Mouse (Mus musculus) forebrain, embryonic 15.5 days (tissue): ENCODE results near the gene Slc7a11. TPM values are rescaled to one million over a fixed set of nuclear protein-coding genes. Genes with fewer than 3 reads are reported as not detected.
A peak's percentile ranks its signal among the peaks of the same experiment; 100 is the strongest.

Experiments used
- ATAC-seq: fragments of 200-750 bp; cut with Nextera tagmentation; replicated peaks from 2 replicates; pipeline ENCODE4 v1.8.0; 2017; ENCODE audit warnings: mild to moderate bottlenecking, moderate TSS enrichment, moderate library complexity
- H3K27ac ChIP-seq: fragments of 300-500 bp; sonication (generic); replicated peaks from 2 replicates; pipeline ENCODE4 v1.5.1; 2015; ENCODE audit warnings: mild to moderate bottlenecking, inconsistent platforms
- H3K27me3 ChIP-seq: fragments of 300-500 bp; sonication (generic); 2 replicates; pipeline ENCODE4 v1.6.1; 2015; ENCODE audit warnings: inconsistent platforms
- H3K36me3 ChIP-seq: fragments of 300-500 bp; sonication (generic); 2 replicates; pipeline ENCODE4 v1.6.1; 2015; ENCODE audit warnings: mild to moderate bottlenecking, inconsistent platforms
- H3K4me1 ChIP-seq: fragments of 300-500 bp; sonication (generic); 2 replicates; pipeline ENCODE4 v1.6.1; 2015; ENCODE audit warnings: inconsistent platforms
- H3K4me2 ChIP-seq: fragments of 300-500 bp; sonication (generic); replicated peaks from 2 replicates; pipeline ENCODE4 v1.6.1; 2015; ENCODE audit warnings: mild to moderate bottlenecking, inconsistent platforms
- H3K4me3 ChIP-seq: fragments of 300-500 bp; sonication (generic); 2 replicates; pipeline ENCODE4 v1.5.1; 2015; ENCODE audit warnings: mild to moderate bottlenecking, inconsistent platforms
- H3K9ac ChIP-seq: fragments of 300-500 bp; sonication (generic); replicated peaks from 2 replicates; pipeline ENCODE4 v1.6.1; 2015; ENCODE audit warnings: mild to moderate bottlenecking, inconsistent platforms
- H3K9me3 ChIP-seq: fragments of 300-500 bp; sonication (generic); 2 replicates; pipeline ENCODE4 v1.6.1; 2016; ENCODE audit warnings: inconsistent platforms
- WGBS: fragments of 180-500 bp; shearing (Covaris S2); methylation state at CpG from one replicate; pipeline ENCODE4 v1.1.7; 2015; ENCODE audit warnings: mixed read lengths; 5-methylcytosine and 5-hydroxymethylcytosine counted together
- polyA plus RNA-seq: library from polyadenylated mRNA; unstranded; fragments of >200 nt; fragmentation: Nextera tagmentation; extraction: Ambion mirVana; gene quantifications from 2 replicates; pipeline ENCODE4 v1.2.1, GENCODE M21; 2015

The Slc7a11 gene
- polyA plus RNA-seq, 1 experiment from 2014 or later, result 2.0 TPM

GRCm38 (mm10) chr3:50298366-50298991, 144.9 kb downstream of the Slc7a11 start:
- no peaks in the 10 kb centered on the region for H3K36me3 ChIP-seq
- no peak overlapping the region for H3K4me3 ChIP-seq
- no peaks in the 10 kb centered on the region for H3K27me3 ChIP-seq
- H3K9me3 ChIP-seq, result no peaks in the 10 kb centered on the region
- H3K4me2 ChIP-seq, result no peak overlapping the region
- H3K4me1 ChIP-seq, result peaks cover 14% of the 10 kb centered on the region
- H3K27ac ChIP-seq, result no peak overlapping the region
- H3K9ac ChIP-seq, result no peak overlapping the region
- ATAC-seq, result no peak
- 45% methylated on average over 7 of the region's 7 CpGs for WGBS

GRCm38 (mm10) chr3:50296956-50297355, 146.5 kb downstream of the Slc7a11 start:
- H3K4me1 ChIP-seq, result peaks cover 14% of the 10 kb centered on the region
- 66% methylated on average over 10 of the region's 10 CpGs for WGBS
- no peaks in the 10 kb centered on the region for H3K36me3 ChIP-seq
- H3K4me3 ChIP-seq, result no peak overlapping the region
- H3K9me3 ChIP-seq, result no peaks in the 10 kb centered on the region
- no peak overlapping the region for H3K9ac ChIP-seq
- no peaks in the 10 kb centered on the region for H3K27me3 ChIP-seq
- no peak overlapping the region for H3K27ac ChIP-seq
- no peak overlapping the region for H3K4me2 ChIP-seq
- ATAC-seq, result no peak

DNA sequence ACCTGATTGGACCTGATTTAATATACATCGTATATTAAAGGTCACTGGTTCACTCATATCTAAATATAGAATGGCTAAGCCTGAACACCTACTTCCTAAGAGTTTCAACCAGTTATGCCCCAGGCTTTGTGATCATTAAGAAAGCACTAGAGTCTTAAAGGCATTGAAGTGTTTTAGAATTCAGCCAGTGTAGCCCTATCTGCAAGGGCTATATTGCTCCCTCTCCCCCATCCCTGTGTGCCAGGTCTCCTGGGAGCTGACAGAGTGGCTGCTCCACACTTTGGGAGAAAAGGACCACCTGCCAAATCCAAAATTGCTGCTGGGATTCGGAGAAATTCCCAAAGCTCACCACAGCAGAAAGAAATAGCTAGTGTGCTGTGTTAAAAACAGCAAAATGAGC, 168.4 kb downstream of the Slc7a11 start:
- no peak for ATAC-seq
- WGBS, result 54% methylated on average over 2 of the region's 2 CpGs
- Histone ChIP-seq H3K27me3 (no peaks in the 10 kb centered on the region), H3K9me3 (no peaks in the 10 kb centered on the region), H3K4me1 (0 out of 2 replicates have a peak, but pooled peaks cover 5% of the 10 kb centered on the region), H3K4me3 (no peak overlapping the region), H3K27ac (no peak overlapping the region), H3K36me3 (no peaks in the 10 kb centered on the region), H3K4me2 (no peak overlapping the region), H3K9ac (no peak overlapping the region)

DNA sequence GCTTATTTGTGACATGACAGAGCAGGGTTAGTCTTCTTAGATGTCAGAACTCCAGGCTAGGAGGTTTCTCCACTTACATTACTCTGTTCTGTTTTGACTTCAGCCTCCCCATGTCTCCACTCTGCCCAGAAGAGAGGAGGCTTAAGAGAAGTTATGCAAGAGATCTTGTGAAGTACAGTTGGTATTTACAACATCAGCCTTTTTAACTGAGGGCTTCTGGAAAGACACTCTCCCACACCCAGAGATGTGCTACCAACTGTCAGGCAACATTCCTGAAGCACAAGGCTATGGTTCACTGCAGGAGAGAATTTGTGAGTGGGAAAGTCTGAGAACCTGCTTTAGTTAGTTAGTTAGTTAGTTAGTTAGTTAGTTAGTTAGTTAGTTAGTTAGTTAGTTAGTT, 171.2 kb downstream of the Slc7a11 start:
- H3K9ac ChIP-seq, result no peak overlapping the region
- no peak overlapping the region for H3K27ac ChIP-seq
- H3K4me1 ChIP-seq, result 0 out of 2 replicates have a peak, but pooled peaks cover 5% of the 10 kb centered on the region
- H3K4me2 ChIP-seq, result no peak overlapping the region
- H3K4me3 ChIP-seq, result no peak overlapping the region
- H3K36me3 ChIP-seq, result no peaks in the 10 kb centered on the region
- no peaks in the 10 kb centered on the region for H3K9me3 ChIP-seq
- H3K27me3 ChIP-seq, result no peaks in the 10 kb centered on the region
- ATAC-seq, result no peak

- 57% methylated on average over 4 of the region's 4 CpGs for WGBS
- Histone ChIP-seq H3K36me3 (no peaks in the 10 kb centered on the region), H3K4me3 (no peak overlapping the region), H3K27ac (no peak overlapping the region), H3K4me2 (no peak overlapping the region), H3K9me3 (no peaks in the 10 kb centered on the region), H3K9ac (no peak overlapping the region), H3K4me1 (no peaks in the 10 kb centered on the region), H3K27me3 (no peaks in the 10 kb centered on the region)
- no peak for ATAC-seq
These were observed 173.7 kb downstream of the Slc7a11 start for GRCm38 (mm10) chr3:50269680-50270079.

DNA sequence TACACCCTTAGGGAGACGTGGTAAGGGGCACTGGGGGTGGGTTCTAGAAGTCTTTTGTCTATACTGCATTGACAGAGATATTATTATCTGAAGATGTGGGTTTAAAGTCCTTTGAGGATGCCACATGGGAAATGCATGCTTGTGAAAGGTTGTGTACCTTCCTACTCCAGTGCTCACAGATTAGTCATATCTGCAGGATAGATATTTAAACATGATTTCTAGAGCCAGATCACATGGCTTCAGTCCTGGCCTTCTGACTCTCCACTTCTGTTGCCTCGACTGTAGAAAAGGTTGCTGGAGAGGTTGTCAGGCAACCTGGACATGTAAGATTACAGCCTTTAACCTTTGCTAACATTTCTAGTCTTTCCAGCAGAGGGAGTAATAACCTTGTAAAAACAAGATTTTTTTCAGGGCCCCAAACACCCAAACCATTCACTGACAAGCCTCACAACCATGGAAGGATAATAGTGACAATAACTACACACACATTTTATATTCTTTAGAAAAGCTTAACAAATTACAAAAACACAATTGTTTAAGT, 180.8 kb downstream of the Slc7a11 start:
- peaks cover 6% of the 10 kb centered on the region for H3K4me1 ChIP-seq
- no peak overlapping the region for H3K9ac ChIP-seq
- H3K36me3 ChIP-seq, result no peaks in the 10 kb centered on the region
- no peaks in the 10 kb centered on the region for H3K9me3 ChIP-seq
- no peak overlapping the region for H3K4me3 ChIP-seq
- H3K27ac ChIP-seq, result no peak overlapping the region
- 62% methylated on average over 2 of the region's 2 CpGs for WGBS
- ATAC-seq, result no peak
- no peaks in the 10 kb centered on the region for H3K27me3 ChIP-seq
- H3K4me2 ChIP-seq, result no peak overlapping the region

DNA sequence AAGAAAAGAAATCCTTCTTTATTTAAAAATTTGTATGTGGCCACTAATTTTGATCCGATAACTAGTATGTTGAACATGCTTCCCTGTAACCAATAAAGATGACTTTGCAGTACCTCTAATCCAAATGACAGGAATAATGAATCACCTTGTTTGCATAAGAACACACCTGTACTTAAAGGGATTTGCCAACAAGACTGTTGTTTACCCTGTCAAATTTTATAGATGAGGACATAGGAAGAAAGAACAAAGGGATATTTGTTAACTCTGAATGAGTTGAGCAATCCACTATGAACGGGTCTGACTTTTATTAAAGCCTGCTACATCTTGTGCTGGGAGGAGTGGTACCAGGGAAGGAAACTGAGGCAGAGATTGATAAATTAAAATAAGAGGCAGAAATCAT, 181.3 kb downstream of the Slc7a11 start:
- Histone ChIP-seq H3K9ac (no peak overlapping the region), H3K4me2 (no peak overlapping the region), H3K36me3 (no peaks in the 10 kb centered on the region), H3K4me3 (no peak overlapping the region), H3K27me3 (no peaks in the 10 kb centered on the region), H3K27ac (no peak overlapping the region), H3K4me1 (peaks cover 6% of the 10 kb centered on the region), H3K9me3 (no peaks in the 10 kb centered on the region)
- ATAC-seq, result no peak
- WGBS, result 84% methylated on average over 2 of the region's 2 CpGs

GRCm38 (mm10) chr3:50260667-50261066, 182.7 kb downstream of the Slc7a11 start:
- Histone ChIP-seq H3K36me3 (no peaks in the 10 kb centered on the region), H3K27ac (no peak overlapping the region), H3K4me1 (peaks cover 6% of the 10 kb centered on the region), H3K4me2 (no peak overlapping the region), H3K9ac (no peak overlapping the region), H3K9me3 (no peaks in the 10 kb centered on the region), H3K4me3 (no peak overlapping the region), H3K27me3 (no peaks in the 10 kb centered on the region)
- ATAC-seq, result peak; percentile 48; the same call in 1 of the 2 replicates
- WGBS, result 70% methylated on average over 1 of the region's 1 CpGs

DNA sequence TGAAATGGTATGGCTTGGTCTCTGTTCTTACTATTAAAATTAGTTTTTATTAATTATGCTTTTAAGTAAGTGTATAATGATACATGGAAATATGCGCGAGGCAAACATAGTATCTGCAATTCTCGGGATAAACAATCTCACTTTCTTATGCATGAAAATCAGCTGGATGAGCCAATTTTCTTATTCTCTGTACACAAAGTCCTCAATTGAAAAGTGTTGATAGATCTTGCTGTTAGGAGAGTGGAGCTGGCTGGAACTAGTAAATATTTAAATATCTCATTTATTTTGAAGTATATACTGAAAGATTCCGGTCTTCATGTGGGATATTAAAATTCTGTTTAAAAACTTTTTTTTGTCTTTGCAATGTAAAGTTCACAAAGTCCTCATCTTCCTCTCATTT, 184.6 kb downstream of the Slc7a11 start:
- WGBS, result 73% methylated on average over 4 of the region's 4 CpGs
- Histone ChIP-seq H3K9ac (no peak overlapping the region), H3K27ac (no peak overlapping the region), H3K4me2 (no peak overlapping the region), H3K36me3 (no peaks in the 10 kb centered on the region), H3K9me3 (no peaks in the 10 kb centered on the region), H3K27me3 (no peaks in the 10 kb centered on the region), H3K4me1 (peaks cover 6% of the 10 kb centered on the region), H3K4me3 (no peak overlapping the region)
- ATAC-seq, result no peak

- Histone ChIP-seq H3K36me3 (no peaks in the 10 kb centered on the region), H3K9me3 (no peaks in the 10 kb centered on the region), H3K4me3 (no peak overlapping the region), H3K27ac (no peak overlapping the region), H3K9ac (no peak overlapping the region), H3K4me1 (no peaks in the 10 kb centered on the region), H3K27me3 (no peaks in the 10 kb centered on the region), H3K4me2 (no peak overlapping the region)
- no peak for ATAC-seq
- 95% methylated on average over 6 of the region's 6 CpGs for WGBS
These were observed 193.7 kb downstream of the Slc7a11 start for GRCm38 (mm10) chr3:50249598-50250300.

DNA sequence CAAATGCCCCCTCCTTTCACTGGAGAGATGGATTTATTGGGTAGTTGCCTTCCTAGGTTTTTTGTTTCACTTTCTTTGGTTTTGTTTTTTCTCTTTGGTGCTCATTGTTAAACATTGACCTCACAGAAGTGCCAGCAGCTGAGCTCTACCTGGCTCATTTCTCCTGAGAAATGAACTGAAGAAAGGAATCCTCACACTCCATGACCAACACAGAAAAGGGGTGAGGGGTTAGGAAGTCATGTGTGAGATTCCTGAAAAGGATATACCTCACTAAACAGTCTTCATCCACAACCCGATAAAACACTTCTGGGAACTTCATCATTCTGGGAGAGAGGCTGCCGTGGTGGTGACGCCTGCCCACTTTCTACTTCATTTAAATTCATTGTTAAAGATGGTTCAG, 207.4 kb downstream of the Slc7a11 start:
- 75% methylated on average over 3 of the region's 3 CpGs for WGBS

GRCm38 (mm10) chr3:50233144-50233543, 210.3 kb downstream of the Slc7a11 start:
- no peak overlapping the region for H3K9ac ChIP-seq
- no peaks in the 10 kb centered on the region for H3K27me3 ChIP-seq
- no peaks in the 10 kb centered on the region for H3K9me3 ChIP-seq
- no peaks in the 10 kb centered on the region for H3K4me1 ChIP-seq
- H3K36me3 ChIP-seq, result no peaks in the 10 kb centered on the region
- no peak overlapping the region for H3K4me3 ChIP-seq
- no peak for ATAC-seq
- no peak overlapping the region for H3K4me2 ChIP-seq
- no peak overlapping the region for H3K27ac ChIP-seq
- WGBS, result 51% methylated on average over 5 of the region's 5 CpGs

More for the DNA sequence above, 207.4 kb downstream of the Slc7a11 start:
- Histone ChIP-seq H3K36me3 (no peaks in the 10 kb centered on the region), H3K27ac (no peak overlapping the region), H3K4me1 (no peaks in the 10 kb centered on the region), H3K27me3 (no peaks in the 10 kb centered on the region), H3K9me3 (no peaks in the 10 kb centered on the region), H3K9ac (no peak overlapping the region), H3K4me2 (no peak overlapping the region), H3K4me3 (no peak overlapping the region)
- no peak for ATAC-seq
